Mouse (Mus musculus): Measurements from ENCODE around the gene Syk. TPM values are rescaled to one million over a fixed set of nuclear protein-coding genes. Genes with fewer than 3 reads are reported as not detected.

Gene Syk
- total RNA-seq, 1 experiment: 13.3 TPM

- Histone ChIP-seq H3K36me3 (ENCODE audit: control insufficient read depth, insufficient read depth, low read length, poor library complexity, severe bottlenecking) (no peaks in the 10 kb centered on the region), H3K4me1 (ENCODE audit: control insufficient read depth in 2 of 2, insufficient read depth in 2 of 2, low read length in 2 of 2, poor library complexity in 1 of 2) (peaks cover 0 to 4% of the 10 kb centered on the region in 2 experiments; a peak in 1 of 4 replicates), H3K9me3 (ENCODE audit: control insufficient read depth, insufficient read depth, low read depth, low read length) (no peaks in the 10 kb centered on the region), H3K9ac (ENCODE audit: insufficient read depth, low read depth, low read length, poor library complexity, severe bottlenecking) (no peak overlapping the region), H3K4me3 (ENCODE audit: insufficient read depth in 1 of 2, low read depth in 1 of 2, low read length in 2 of 2, poor library complexity in 1 of 2, severe bottlenecking in 1 of 2) (no peak overlapping the region), H3K27ac (ENCODE audit: insufficient read depth, low read depth, low read length, poor library complexity, severe bottlenecking) (no peak overlapping the region)
- no peak for DNase-seq (ENCODE audit: low read depth, low spot score)
- TF ChIP-seq CHD2 (IDR thresholded peaks at IDR 0.05; ENCODE audit: low read depth, low read length) (no peak), MAFK (IDR thresholded peaks at IDR 0.05; ENCODE audit: insufficient read depth, low read depth, low read length) (no peak), ZC3H11A (IDR thresholded peaks at IDR 0.05; ENCODE audit: borderline replicate concordance, low read depth, low read length) (no peak), ZNF384 (IDR thresholded peaks at IDR 0.05; ENCODE audit: low read depth, low read length) (no peak), HCFC1 (IDR thresholded peaks at IDR 0.05; ENCODE audit: borderline replicate concordance, insufficient read depth, low read length) (no peak)
- in situ Hi-C loops (cut with MboI; ENCODE audit: low sequenced_read_pairs in 2 of 2, unreplicated experiment in 2 of 2): loop anchor here in 1 of 2 experiments (25.0 kb wide), 2 partner anchors 280 to 705 kb away; partner anchors contain the start of gene Gadd45g
Observed at GRCm38 (mm10) chr13:52542636-52543035, 40.3 kb upstream of the Syk start.

- Histone ChIP-seq H3K9me3 (ENCODE audit: control insufficient read depth, insufficient read depth, low read depth, low read length) (no peaks in the 10 kb centered on the region), H3K27ac (ENCODE audit: insufficient read depth, low read depth, low read length, poor library complexity, severe bottlenecking) (no peak overlapping the region), H3K9ac (ENCODE audit: insufficient read depth, low read depth, low read length, poor library complexity, severe bottlenecking) (no peak overlapping the region), H3K36me3 (ENCODE audit: control insufficient read depth, insufficient read depth, low read length, poor library complexity, severe bottlenecking) (no peaks in the 10 kb centered on the region), H3K4me1 (ENCODE audit: control insufficient read depth in 2 of 2, insufficient read depth in 2 of 2, low read length in 2 of 2, poor library complexity in 1 of 2) (no peaks in the 10 kb centered on the region), H3K4me3 (ENCODE audit: insufficient read depth in 1 of 2, low read depth in 1 of 2, low read length in 2 of 2, poor library complexity in 1 of 2, severe bottlenecking in 1 of 2) (no peak overlapping the region)
- no peak for TF ChIP-seq CHD2 (IDR thresholded peaks at IDR 0.05; ENCODE audit: low read depth, low read length)
- TF ChIP-seq MAFK (IDR thresholded peaks at IDR 0.05; ENCODE audit: insufficient read depth, low read depth, low read length): no peak
- TF ChIP-seq ZC3H11A (IDR thresholded peaks at IDR 0.05; ENCODE audit: borderline replicate concordance, low read depth, low read length): no peak
- TF ChIP-seq ZNF384 (IDR thresholded peaks at IDR 0.05; ENCODE audit: low read depth, low read length): no peak
- DNase-seq (ENCODE audit: low read depth, low spot score): no peak
- in situ Hi-C loops (cut with MboI; ENCODE audit: low sequenced_read_pairs in 2 of 2, unreplicated experiment in 2 of 2): loop anchor here in 1 of 2 experiments (25.0 kb wide), 2 partner anchors 284 to 709 kb away; partner anchors contain the start of gene Gadd45g
Observed at GRCm38 (mm10) chr13:52546288-52546687, 36.7 kb upstream of the Syk start.

GRCm38 (mm10) chr13:52550690-52551193, 32.2 kb upstream of the Syk start:
- Histone ChIP-seq H3K36me3 (ENCODE audit: control insufficient read depth, insufficient read depth, low read length, poor library complexity, severe bottlenecking) (no peaks in the 10 kb centered on the region), H3K9me3 (ENCODE audit: control insufficient read depth, insufficient read depth, low read depth, low read length) (no peaks in the 10 kb centered on the region), H3K27ac (ENCODE audit: insufficient read depth, low read depth, low read length, poor library complexity, severe bottlenecking) (no peak overlapping the region), H3K9ac (ENCODE audit: insufficient read depth, low read depth, low read length, poor library complexity, severe bottlenecking) (no peak overlapping the region), H3K4me1 (ENCODE audit: control insufficient read depth in 2 of 2, insufficient read depth in 2 of 2, low read length in 2 of 2, poor library complexity in 1 of 2) (peaks cover 0 to 3% of the 10 kb centered on the region in 2 experiments; a peak in 1 of 4 replicates), H3K4me3 (ENCODE audit: insufficient read depth in 1 of 2, low read depth in 1 of 2, low read length in 2 of 2, poor library complexity in 1 of 2, severe bottlenecking in 1 of 2) (no peak overlapping the region)
- no peak for TF ChIP-seq MAFK (IDR thresholded peaks at IDR 0.05; ENCODE audit: insufficient read depth, low read depth, low read length)
- no peak for TF ChIP-seq CHD2 (IDR thresholded peaks at IDR 0.05; ENCODE audit: low read depth, low read length)
- no peak for TF ChIP-seq ZNF384 (IDR thresholded peaks at IDR 0.05; ENCODE audit: low read depth, low read length)
- TF ChIP-seq HCFC1 (IDR thresholded peaks at IDR 0.05; ENCODE audit: borderline replicate concordance, insufficient read depth, low read length): no peak
- no peak for TF ChIP-seq ZC3H11A (IDR thresholded peaks at IDR 0.05; ENCODE audit: borderline replicate concordance, low read depth, low read length)
- DNase-seq (ENCODE audit: low read depth, low spot score): no peak
- in situ Hi-C loops (cut with MboI; ENCODE audit: low sequenced_read_pairs in 2 of 2, unreplicated experiment in 2 of 2): no loop called here

- in situ Hi-C loops (cut with MboI; ENCODE audit: low sequenced_read_pairs in 2 of 2, unreplicated experiment in 2 of 2): no loop called here
- no peak for DNase-seq (ENCODE audit: low read depth, low spot score)
- TF ChIP-seq MAFK (IDR thresholded peaks at IDR 0.05; ENCODE audit: insufficient read depth, low read depth, low read length) (no peak), ZNF384 (IDR thresholded peaks at IDR 0.05; ENCODE audit: low read depth, low read length) (no peak), ZC3H11A (IDR thresholded peaks at IDR 0.05; ENCODE audit: borderline replicate concordance, low read depth, low read length) (no peak), CHD2 (IDR thresholded peaks at IDR 0.05; ENCODE audit: low read depth, low read length) (no peak), HCFC1 (IDR thresholded peaks at IDR 0.05; ENCODE audit: borderline replicate concordance, insufficient read depth, low read length) (no peak)
- no peak overlapping the region for H3K9ac ChIP-seq (ENCODE audit: insufficient read depth, low read depth, low read length, poor library complexity, severe bottlenecking)
- H3K27ac ChIP-seq (ENCODE audit: insufficient read depth, low read depth, low read length, poor library complexity, severe bottlenecking): no peak overlapping the region
- no peak overlapping the region for H3K4me3 ChIP-seq (ENCODE audit: insufficient read depth in 1 of 2, low read depth in 1 of 2, low read length in 2 of 2, poor library complexity in 1 of 2, severe bottlenecking in 1 of 2)
- H3K9me3 ChIP-seq (ENCODE audit: control insufficient read depth, insufficient read depth, low read depth, low read length): no peaks in the 10 kb centered on the region
- H3K36me3 ChIP-seq (ENCODE audit: control insufficient read depth, insufficient read depth, low read length, poor library complexity, severe bottlenecking): no peaks in the 10 kb centered on the region
- peaks cover 0 to 3% of the 10 kb centered on the region in 2 experiments; a peak in 1 of 4 replicates for H3K4me1 ChIP-seq (ENCODE audit: control insufficient read depth in 2 of 2, insufficient read depth in 2 of 2, low read length in 2 of 2, poor library complexity in 1 of 2)
Observed at GRCm38 (mm10) chr13:52551275-52551674, 31.7 kb upstream of the Syk start.
